Mouse (Mus musculus): ENCODE measurements around the gene Ankrd35. TPM values are rescaled to one million over a fixed set of nuclear protein-coding genes. Genes with fewer than 3 reads are reported as not detected.
"Not testable (repeated sequence)": the region's sequence is repeated elsewhere in the genome, so short reads cannot be mapped to it uniquely, and the experiment has no call there.

The Ankrd35 gene
- total RNA-seq (2015; ENCODE audit: low replicate concordance) (not detected in 2 replicates), total RNA-seq (2017; ENCODE audit: low replicate concordance) (not detected in 2 replicates)

GRCm38 (mm10) chr3:96669727-96670468 lies at the start of gene Ankrd35:
Gene Ankrd35, plus strand, starts transcription at chr3:96670131.
- ATAC-seq (replicated peaks; ENCODE audit: low FRiP score, poor library complexity, severe bottlenecking), result peak; percentile 87

GRCm38 (mm10) chr3:96623201-96623600 lies 46.7 kb upstream of the Ankrd35 start:
- ATAC-seq (replicated peaks; ENCODE audit: low FRiP score, poor library complexity, severe bottlenecking), result no peak

GRCm38 (mm10) chr3:96629729-96630600 lies 40.0 kb upstream of the Ankrd35 start, which contains the start of gene Rbm8a:
Gene Rbm8a, plus strand, starts transcription at chr3:96629933.
- ATAC-seq (replicated peaks; ENCODE audit: low FRiP score, poor library complexity, severe bottlenecking), result peak; percentile 97

GRCm38 (mm10) chr3:96632058-96632457 lies 37.9 kb upstream of the Ankrd35 start:
- ATAC-seq (replicated peaks; ENCODE audit: low FRiP score, poor library complexity, severe bottlenecking), result no peak

GRCm38 (mm10) chr3:96634015-96634414 lies 35.9 kb upstream of the Ankrd35 start:
- ATAC-seq (replicated peaks; ENCODE audit: low FRiP score, poor library complexity, severe bottlenecking), result no peak

- peak; percentile 91 for ATAC-seq (replicated peaks; ENCODE audit: low FRiP score, poor library complexity, severe bottlenecking)
Observed at GRCm38 (mm10) chr3:96634928-96635879, 34.7 kb upstream of the Ankrd35 start, which contains the start of the genes Pex11b and Gm42957. Gene Pex11b, plus strand, starts transcription at chr3:96635376. Gene Gm42957, plus strand, starts transcription at chr3:96635474.

GRCm38 (mm10) chr3:96635906-96636305 lies 34.0 kb upstream of the Ankrd35 start:
- ATAC-seq (replicated peaks; ENCODE audit: low FRiP score, poor library complexity, severe bottlenecking), result no peak

GRCm38 (mm10) chr3:96636448-96636847 lies 33.5 kb upstream of the Ankrd35 start:
- no peak for ATAC-seq (replicated peaks; ENCODE audit: low FRiP score, poor library complexity, severe bottlenecking)

GRCm38 (mm10) chr3:96639219-96639618 lies 30.7 kb upstream of the Ankrd35 start:
- ATAC-seq (replicated peaks; ENCODE audit: low FRiP score, poor library complexity, severe bottlenecking), result peak; percentile 69

- peak; percentile 48; the same call in 1 of the 2 replicates for ATAC-seq (replicated peaks; ENCODE audit: low FRiP score, poor library complexity, severe bottlenecking)
Observed at GRCm38 (mm10) chr3:96645018-96645649, 24.8 kb upstream of the Ankrd35 start, which contains the start of gene Itga10. Gene Itga10, plus strand, starts transcription at chr3:96645584.

- no peak for ATAC-seq (replicated peaks; ENCODE audit: low FRiP score, poor library complexity, severe bottlenecking)
Observed at GRCm38 (mm10) chr3:96647365-96647764, 22.6 kb upstream of the Ankrd35 start.

- ATAC-seq (replicated peaks; ENCODE audit: low FRiP score, poor library complexity, severe bottlenecking), result no peak
Observed at GRCm38 (mm10) chr3:96660901-96661300, 9.0 kb upstream of the Ankrd35 start.

GRCm38 (mm10) chr3:96662731-96663316 lies 7.1 kb upstream of the Ankrd35 start:
- no peak for ATAC-seq (replicated peaks; ENCODE audit: low FRiP score, poor library complexity, severe bottlenecking)

GRCm38 (mm10) chr3:96663432-96664239 lies 6.3 kb upstream of the Ankrd35 start:
- ATAC-seq (replicated peaks; ENCODE audit: low FRiP score, poor library complexity, severe bottlenecking), result peak; percentile 71

GRCm38 (mm10) chr3:96665732-96666363 lies 4.1 kb upstream of the Ankrd35 start:
- ATAC-seq (replicated peaks; ENCODE audit: low FRiP score, poor library complexity, severe bottlenecking), result not testable (repeated sequence)

- no peak for ATAC-seq (replicated peaks; ENCODE audit: low FRiP score, poor library complexity, severe bottlenecking)
Observed at GRCm38 (mm10) chr3:96666916-96667315, 3.0 kb upstream of the Ankrd35 start.

- no peak for ATAC-seq (replicated peaks; ENCODE audit: low FRiP score, poor library complexity, severe bottlenecking)
Observed at GRCm38 (mm10) chr3:96667316-96667715, 2.6 kb upstream of the Ankrd35 start.

Measured in erythroblast, adult 5-6 weeks (primary cell).